Mouse (Mus musculus) MEL (cell line): ENCODE data around the gene Kcnip2. TPM values are rescaled to one million over a fixed set of nuclear protein-coding genes. Genes with fewer than 3 reads are reported as not detected.
A peak's percentile ranks its signal among the peaks of the same experiment; 100 is the strongest.

Source experiments
- DNase-seq: peaks from one replicate; pipeline ENCODE4 v3.0.0; 2011; ENCODE audit warnings: low read depth, low spot score
- H3K27ac ChIP-seq: 2 replicates; pipeline ENCODE4 v1.5.1; 2012; ENCODE audit warnings: low read depth, mild to moderate bottlenecking, control low read depth, low read length, moderate library complexity; ENCODE audit not compliant: control insufficient read depth
- H3K27me3 ChIP-seq, 2 experiments: fragments of 150-350 bp in 1 of 2; sonication (generic) in 1 of 2; 2 replicates each; pipeline ENCODE4 v1.6.1; 2012; ENCODE audit warnings: low read length in 2 of 2, mild to moderate bottlenecking in 2 of 2, improper control_type of control experiment in 1 of 2, moderate library complexity in 1 of 2; ENCODE audit not compliant: insufficient read depth in 2 of 2, control insufficient read depth in 1 of 2
- H3K36me3 ChIP-seq, 2 experiments: 2 replicates each; pipeline ENCODE4 v1.6.1; 2012 to 2014; ENCODE audit warnings: low read length in 2 of 2, improper control_type of control experiment in 1 of 2, inconsistent platforms in 1 of 2, mild to moderate bottlenecking in 1 of 2; ENCODE audit not compliant: insufficient read depth in 2 of 2, control insufficient read depth in 1 of 2
- H3K4me1 ChIP-seq, 2 experiments: fragments of 150-350 bp in 1 of 2; sonication (generic) in 1 of 2; 2 replicates each; pipeline ENCODE4 v1.6.1; 2012; ENCODE audit warnings: low read length in 2 of 2, improper control_type of control experiment in 1 of 2, mild to moderate bottlenecking in 1 of 2; ENCODE audit not compliant: insufficient read depth in 2 of 2, control insufficient read depth in 1 of 2
- H3K4me3 ChIP-seq, 2 experiments: fragments of 150-350 bp in 1 of 2; sonication (generic) in 1 of 2; 2 replicates each; pipeline ENCODE4 v1.5.1; 2012; ENCODE audit warnings: low read depth in 2 of 2, low read length in 2 of 2, mild to moderate bottlenecking in 2 of 2, moderate library complexity in 2 of 2, control low read depth in 1 of 2, improper control_type of control experiment in 1 of 2; ENCODE audit not compliant: control insufficient read depth in 1 of 2, insufficient read depth in 1 of 2
- H3K79me2 ChIP-seq: 2 replicates; pipeline ENCODE4 v1.6.1; 2012; ENCODE audit warnings: mild to moderate bottlenecking, low read length, moderate library complexity; ENCODE audit not compliant: control insufficient read depth, poor library complexity, insufficient read depth
- H3K9ac ChIP-seq: 2 replicates; pipeline ENCODE4 v1.6.1; 2012; ENCODE audit warnings: low read depth, mild to moderate bottlenecking, control low read depth, low read length, moderate library complexity; ENCODE audit not compliant: control insufficient read depth, poor library complexity, severe bottlenecking
- H3K9me3 ChIP-seq: fragments of 150-350 bp; sonication (generic); replicated peaks from 2 replicates; pipeline ENCODE4 v1.6.1; 2012; ENCODE audit warnings: mild to moderate bottlenecking, low read length, improper control_type of control experiment, moderate library complexity; ENCODE audit not compliant: insufficient read depth
- CHD1 ChIP-seq: IDR thresholded peaks from 2 replicates; pipeline ENCODE4 v1.6.1; 2012; ENCODE audit warnings: low read depth, mild to moderate bottlenecking, inconsistent platforms, low read length, improper control_type of control experiment
- CTCF ChIP-seq, 3 experiments: IDR thresholded peaks in 2 of 3; conservative IDR thresholded peaks in 1 of 3; 2 replicates each; pipeline ENCODE4 v1.5.1; 2011 to 2012; ENCODE audit warnings: low read length in 3 of 3, low read depth in 2 of 3, mild to moderate bottlenecking in 2 of 3, improper control_type of control experiment in 1 of 3, inconsistent platforms in 1 of 3, mixed read lengths in 1 of 3, moderate library complexity in 1 of 3; ENCODE audit not compliant: control insufficient read depth in 1 of 3, insufficient read depth in 1 of 3, poor library complexity in 1 of 3, severe bottlenecking in 1 of 3
- GABPA ChIP-seq: IDR thresholded peaks from 2 replicates; pipeline ENCODE4 v1.6.1; 2012; ENCODE audit warnings: low read depth, mild to moderate bottlenecking, inconsistent platforms, low read length, improper control_type of control experiment, moderate library complexity
- JUND ChIP-seq: IDR thresholded peaks from 2 replicates; pipeline ENCODE4 v1.6.1; 2011; ENCODE audit warnings: low read depth, mild to moderate bottlenecking, improper control_type of control experiment, low read length
- KAT2A ChIP-seq: conservative IDR thresholded peaks from 2 replicates; pipeline ENCODE4 v1.6.1; 2012; ENCODE audit warnings: low read depth, low read length, improper control_type of control experiment, inconsistent platforms
- MAZ ChIP-seq: IDR thresholded peaks from 2 replicates; pipeline ENCODE4 v1.6.1; 2012; ENCODE audit warnings: low read depth, mild to moderate bottlenecking, inconsistent platforms, low read length, improper control_type of control experiment
- MYC ChIP-seq: IDR thresholded peaks from 2 replicates; pipeline ENCODE4 v1.6.1; 2011; ENCODE audit warnings: low read depth, mild to moderate bottlenecking, low read length, improper control_type of control experiment, moderate library complexity
- POLR2AphosphoS2 ChIP-seq: IDR thresholded peaks from 2 replicates; pipeline ENCODE4 v1.6.1; 2011; ENCODE audit warnings: low read length, improper control_type of control experiment
- RAD21 ChIP-seq: IDR thresholded peaks from 2 replicates; pipeline ENCODE4 v1.6.1; 2011; ENCODE audit warnings: mild to moderate bottlenecking, low read depth, low read length, improper control_type of control experiment
- SMC3 ChIP-seq: IDR thresholded peaks from 2 replicates; pipeline ENCODE4 v1.6.1; 2011; ENCODE audit warnings: low read depth, low read length, improper control_type of control experiment
- UBTF ChIP-seq: IDR thresholded peaks from 2 replicates; pipeline ENCODE4 v1.6.1; 2012; ENCODE audit warnings: low read depth, mild to moderate bottlenecking, inconsistent platforms, low read length, improper control_type of control experiment, moderate library complexity, borderline replicate concordance; ENCODE audit not compliant: insufficient read depth
- USF1 ChIP-seq: IDR thresholded peaks from 2 replicates; pipeline ENCODE4 v1.6.1; 2014; ENCODE audit warnings: low read depth, mild to moderate bottlenecking, inconsistent platforms, low read length, improper control_type of control experiment, moderate library complexity
- USF2 ChIP-seq, 2 experiments: IDR thresholded peaks; 2 replicates each; pipeline ENCODE4 v1.6.1; 2011 to 2012; ENCODE audit warnings: improper control_type of control experiment in 2 of 2, low read length in 2 of 2, borderline replicate concordance in 1 of 2, inconsistent platforms in 1 of 2, low read depth in 1 of 2, mild to moderate bottlenecking in 1 of 2; ENCODE audit not compliant: insufficient read depth in 1 of 2
- ZKSCAN1 ChIP-seq: IDR thresholded peaks from 2 replicates; pipeline ENCODE4 v1.6.1; 2012; ENCODE audit warnings: low read depth, mild to moderate bottlenecking, inconsistent platforms, low read length, improper control_type of control experiment, moderate library complexity
- ZMIZ1 ChIP-seq: IDR thresholded peaks from 2 replicates; pipeline ENCODE4 v1.6.1; 2012; ENCODE audit warnings: low read depth, mild to moderate bottlenecking, inconsistent platforms, low read length, improper control_type of control experiment, moderate library complexity
- polyA plus RNA-seq, 2 experiments: library from polyadenylated mRNA; stranded (reverse) in 1 of 2; unstranded in 1 of 2; fragments of >175 nt in 1 of 2; fragments of >200 nt in 1 of 2; gene quantifications; 2 replicates each; pipeline versions ENCODE4 v1.2.1 to v1.2.4; 2012; ENCODE audit warnings: low replicate concordance in 2 of 2, low read depth in 1 of 2; ENCODE audit not compliant: insufficient read length in 2 of 2, insufficient read depth in 1 of 2, missing spikeins in 1 of 2
- total RNA-seq: library from RNA; depleted of rRNA; stranded (reverse); fragments of 300-350 nt; gene quantifications from 2 replicates; pipeline ENCODE4 v1.2.3, GENCODE M21; 2012

Kcnip2 gene
- total and polyA plus RNA-seq, 3 experiments = 0.14 TPM; not detected in 2

GRCm38 (mm10) chr19:45746153-45747020 lies 69.5 kb downstream of the Kcnip2 start:
- Histone ChIP-seq H3K9ac (no peak overlapping the region), H3K27me3 (no peaks in the 10 kb centered on the region), H3K79me2 (peaks cover 14% of the 10 kb centered on the region), H3K9me3 (no peaks in the 10 kb centered on the region), H3K4me1 (peaks cover 0 to 8% of the 10 kb centered on the region in 2 experiments; a peak in 2 of 4 replicates), H3K4me3 (no peak overlapping the region), H3K27ac (no peak overlapping the region)
- peak; percentile 90 for DNase-seq
- no peak for TF ChIP-seq MAZ
- TF ChIP-seq USF1 = no peak
- TF ChIP-seq KAT2A = no peak
- no peak for TF ChIP-seq ZMIZ1
- TF ChIP-seq MYC = no peak
- peak; percentile 43 for TF ChIP-seq RAD21
- TF ChIP-seq USF2 (IDR thresholded peaks at IDR 0.05; ENCODE audit: borderline replicate concordance in 1 of 2, insufficient read depth in 1 of 2, low read depth in 1 of 2, low read length in 2 of 2) = no peak
- TF ChIP-seq UBTF = no peak
- TF ChIP-seq ZKSCAN1 = no peak
- no peak for TF ChIP-seq POLR2AphosphoS2
- peak; percentile 94 to 99 (median 97) for TF ChIP-seq CTCF (IDR thresholded peaks at IDR 0.05 in 2 of 3, conservative IDR thresholded peaks at IDR 0.05 in 1 of 3; ENCODE audit: control insufficient read depth in 1 of 3, insufficient read depth in 1 of 3, low read depth in 2 of 3, low read length in 3 of 3, poor library complexity in 1 of 3, severe bottlenecking in 1 of 3)
- TF ChIP-seq CHD1 = no peak
- no peak for TF ChIP-seq GABPA
- peak; percentile 80 for TF ChIP-seq SMC3
- TF ChIP-seq, all 39 proteins: peak for 3
- peaks cover 4 to 10% of the 10 kb centered on the region in 2 experiments; a peak in 3 of 4 replicates for H3K36me3 ChIP-seq

- no peak for TF ChIP-seq JUND
- no peaks in the 10 kb centered on the region for H3K9me3 ChIP-seq
- DNase-seq = no peak
- H3K27me3 ChIP-seq = no peaks in the 10 kb centered on the region
- H3K4me3 ChIP-seq = no peak overlapping the region
- no peak overlapping the region for H3K27ac ChIP-seq
- peaks cover 2 to 10% of the 10 kb centered on the region in 2 experiments; a peak in 2 of 4 replicates for H3K36me3 ChIP-seq
- no peak overlapping the region for H3K9ac ChIP-seq
- peaks cover 14% of the 10 kb centered on the region for H3K79me2 ChIP-seq
- peaks cover 0 to 8% of the 10 kb centered on the region in 2 experiments; a peak in 2 of 4 replicates for H3K4me1 ChIP-seq
These were observed 70.3 kb downstream of the Kcnip2 start for GRCm38 (mm10) chr19:45745344-45746152.
